Mouse (Mus musculus) left cerebral cortex, postnatal 36 days (tissue): Measurements from ENCODE around the gene Bcorl1. TPM values are rescaled to one million over a fixed set of nuclear protein-coding genes. Genes with fewer than 3 reads are reported as not detected.
"Not testable (repeated sequence)": the region's sequence is repeated elsewhere in the genome, so short reads cannot be mapped to it uniquely, and the experiment has no call there.

ENCODE experiments used
- DNase-seq, 2 experiments: peaks; one replicate each; pipeline ENCODE4 v3.0.0; 2021 to 2022; ENCODE audit warnings: low spot score in 2 of 2, mixed read lengths in 1 of 2
- intact Hi-C: fragments of 180-260 bp; cut with DNase I; formaldehyde crosslinking; loops from one replicate; pipeline ENCODE4 v1.15.1; 2025
- total RNA-seq, 2 experiments: library from RNA; stranded (reverse); gene quantifications; 2 replicates each; pipeline ENCODE4 v1.2.3; 2021

Gene Bcorl1
- total RNA-seq, 2 experiments from 2014 or later = 17.9 to 20.4 TPM

DNA sequence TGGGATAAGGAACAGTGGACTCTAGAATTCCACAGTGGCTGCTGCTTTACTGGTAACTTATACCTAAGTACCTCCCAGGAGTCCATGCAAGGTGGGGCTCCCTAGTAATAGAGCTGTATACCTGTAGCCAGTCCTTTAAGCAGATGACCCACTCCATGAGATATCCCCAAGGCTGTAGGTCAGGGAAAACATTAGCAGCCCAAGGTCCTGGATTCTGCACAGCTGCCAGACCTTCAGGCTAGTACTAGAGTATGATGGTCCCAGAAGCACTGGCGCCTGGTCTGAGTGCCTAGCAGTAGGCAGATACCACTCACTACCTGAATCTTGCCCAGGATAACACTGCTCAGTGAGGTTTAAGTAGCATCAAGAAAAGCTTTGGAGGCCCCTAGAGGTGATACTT, 93.1 kb downstream of the Bcorl1 start:
- no peak for DNase-seq
- intact Hi-C loops = no loop called here

DNA sequence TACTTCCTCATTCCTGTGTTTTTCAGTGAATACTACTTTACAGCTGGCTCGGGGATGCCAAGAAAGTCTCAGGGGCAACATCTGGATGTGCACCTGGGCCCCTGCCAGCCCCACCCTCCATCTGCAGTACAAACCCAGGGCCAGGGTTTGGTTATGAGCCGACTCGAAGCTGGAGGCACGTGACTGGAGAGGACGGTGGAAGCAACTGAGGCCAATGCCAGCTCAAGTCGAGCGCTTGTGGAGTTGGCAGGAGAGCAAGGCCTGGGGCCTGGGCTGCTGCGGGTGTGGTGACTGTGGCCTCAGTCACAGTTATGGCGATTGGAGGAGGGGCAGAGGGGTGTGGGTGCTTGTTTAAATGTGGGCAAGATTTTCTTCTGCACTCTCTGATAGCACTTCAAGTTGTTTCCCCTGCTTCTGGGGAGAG, 94.3 kb downstream of the Bcorl1 start:
- intact Hi-C loops = no loop called here
- DNase-seq = no peak

DNA sequence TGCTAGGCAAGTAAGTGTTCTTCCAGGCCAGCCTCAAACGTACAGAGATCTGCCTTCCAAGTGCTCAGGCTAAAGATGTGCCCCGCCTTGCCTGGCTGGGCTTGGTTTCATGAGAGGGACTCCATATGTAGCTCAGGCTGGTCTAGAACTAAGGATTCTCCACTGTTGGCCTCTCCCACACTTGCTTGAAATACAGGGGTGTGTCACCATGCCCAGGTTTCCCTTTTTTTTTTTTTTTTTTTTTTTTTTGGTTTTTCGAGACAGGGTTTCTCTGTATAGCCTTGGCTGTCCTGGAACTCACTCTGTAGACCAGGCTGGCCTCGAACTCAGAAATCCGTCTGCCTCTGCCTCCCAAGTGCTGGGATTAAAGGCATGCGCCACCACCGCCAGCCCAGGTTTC, 94.9 kb downstream of the Bcorl1 start:
- DNase-seq, intact Hi-C loops: not testable (repeated sequence)

DNA sequence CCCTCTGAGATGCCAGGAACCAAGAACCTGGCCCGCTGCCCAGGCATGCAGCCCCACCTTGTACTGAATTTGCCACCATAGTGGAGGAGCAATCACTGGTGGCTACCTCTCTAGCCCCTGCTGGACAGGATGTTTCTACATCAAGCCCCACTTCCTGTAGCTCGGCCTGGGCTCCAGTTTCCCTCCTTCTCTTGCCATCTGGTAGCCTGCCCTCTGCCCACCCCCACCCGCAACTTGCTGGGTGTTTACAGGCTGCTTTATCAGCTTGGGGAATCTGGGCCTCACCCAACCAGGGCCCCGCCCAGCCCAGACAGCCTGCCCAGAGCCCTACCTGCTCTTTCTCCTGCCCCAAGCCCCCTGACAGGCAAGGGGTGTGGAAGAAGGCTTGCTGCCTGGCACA, 97.9 kb downstream of the Bcorl1 start:
- intact Hi-C loops = no loop called here
- no peak for DNase-seq

DNA sequence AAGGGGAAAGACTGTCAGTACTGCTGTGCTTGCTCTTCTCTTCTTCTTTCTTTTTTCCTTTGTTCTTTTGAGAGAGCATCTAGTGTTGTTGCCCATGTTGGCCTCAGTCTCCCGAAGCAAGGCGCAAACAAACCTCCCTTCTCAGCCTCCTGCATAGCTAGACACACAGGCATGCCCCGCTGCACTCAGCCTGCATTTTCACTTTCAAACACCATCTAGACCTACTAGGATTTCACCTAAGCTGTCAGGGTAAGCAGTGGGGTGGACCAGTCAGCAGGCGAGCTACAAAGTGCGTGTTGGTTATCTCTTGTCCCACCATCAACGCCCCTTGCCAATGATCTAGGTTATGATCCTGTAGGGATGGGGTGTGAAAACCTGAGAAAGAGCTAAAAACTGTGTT, 100.4 kb downstream of the Bcorl1 start:
- intact Hi-C loops = no loop called here

DNA sequence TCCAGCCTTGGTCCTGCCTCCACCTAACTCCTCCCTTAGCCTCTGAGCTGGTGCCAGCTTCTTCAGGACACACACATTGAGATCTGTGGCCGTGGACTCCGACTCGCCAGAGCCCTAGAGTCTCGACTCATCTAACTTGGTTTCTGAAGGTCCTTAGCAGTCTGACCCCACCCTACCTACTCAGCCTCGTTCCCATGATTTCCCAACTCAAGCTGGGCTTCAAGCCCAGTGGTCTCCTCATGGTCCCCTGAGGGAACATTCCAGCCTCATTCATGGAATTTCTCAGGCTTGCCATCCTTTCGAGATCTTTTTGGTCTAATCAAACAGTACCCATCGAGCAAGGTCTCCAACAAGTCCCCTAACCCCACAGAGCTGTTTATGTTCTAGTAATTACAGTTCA, 100.8 kb downstream of the Bcorl1 start:
- DNase-seq = no peak
- intact Hi-C loops = no loop called here

More for the DNA sequence above, 100.4 kb downstream of the Bcorl1 start:
- no peak for DNase-seq

DNA sequence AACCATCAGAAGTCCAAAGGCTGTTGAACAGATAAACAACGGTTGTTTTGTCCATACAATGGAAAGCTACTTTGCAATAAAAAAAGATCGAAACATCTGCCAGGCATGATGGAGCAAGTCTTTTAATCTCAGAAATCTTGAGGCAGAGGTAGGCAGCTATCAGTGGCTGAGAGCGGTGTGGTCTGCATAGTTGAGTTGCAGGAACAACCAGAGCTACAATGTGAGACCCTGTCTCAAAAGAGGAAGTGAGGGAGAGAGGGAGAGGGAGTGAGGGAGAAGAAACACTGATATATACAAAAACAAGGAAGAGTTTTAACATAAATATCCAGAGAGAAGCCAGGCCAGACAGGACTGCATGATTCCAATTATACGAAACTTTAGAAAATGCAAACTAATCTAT, 103.5 kb downstream of the Bcorl1 start:
- no peak for DNase-seq
- intact Hi-C loops = no loop called here

DNA sequence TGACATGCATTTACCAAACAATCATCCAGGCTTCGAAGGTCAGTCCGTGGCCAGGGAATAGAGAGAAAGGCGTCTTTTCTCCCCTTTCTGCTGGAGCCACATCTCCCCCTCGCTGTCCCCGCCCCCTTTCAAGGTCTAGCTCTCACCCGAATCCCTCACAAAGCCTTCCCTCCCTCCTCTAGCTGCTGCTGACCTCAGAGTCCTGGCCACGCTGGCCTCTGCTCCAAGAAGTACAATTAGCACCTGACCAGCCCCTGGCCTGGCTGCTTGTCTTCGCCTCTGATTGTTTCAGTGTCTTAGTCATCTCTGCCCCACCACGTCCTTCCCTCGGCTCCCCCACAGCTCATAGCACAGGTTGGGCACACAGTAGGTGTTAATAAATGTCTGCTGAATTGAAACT, 108.5 kb downstream of the Bcorl1 start:
- intact Hi-C loops = no loop called here
- no peak for DNase-seq

DNA sequence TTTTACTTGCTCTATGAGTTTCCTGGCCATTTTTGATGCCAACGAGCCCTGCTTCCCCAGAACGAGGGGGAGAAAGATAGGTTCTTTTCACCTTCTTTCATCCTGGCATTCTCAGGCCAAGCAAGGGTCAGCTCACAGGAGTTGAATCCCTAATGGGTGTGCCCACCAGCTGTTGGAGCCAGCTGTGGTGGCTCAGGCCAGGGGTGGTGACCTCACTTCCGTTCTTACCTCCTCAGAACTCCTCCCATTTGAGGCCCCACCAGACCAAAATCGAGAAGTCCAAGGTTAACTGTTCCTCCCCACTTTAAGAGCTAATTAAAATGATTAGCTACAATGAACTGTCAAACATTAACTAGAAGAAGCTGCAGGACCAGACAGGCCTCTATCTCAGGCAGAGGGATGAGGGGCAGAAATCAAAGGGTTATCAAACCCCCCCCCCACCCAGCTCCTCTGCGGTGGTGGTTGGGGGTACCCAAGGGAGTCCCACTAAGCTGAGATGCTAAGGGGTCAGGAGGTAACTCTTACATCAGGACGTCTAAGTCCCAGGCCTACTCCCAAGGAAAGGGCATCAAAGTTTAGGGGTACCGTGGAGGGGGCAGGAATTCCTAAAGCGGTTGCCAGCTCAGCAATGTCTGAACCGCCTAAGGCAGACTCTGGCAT, 111.2 kb downstream of the Bcorl1 start:
- intact Hi-C loops = no loop called here
- DNase-seq = no peak

DNA sequence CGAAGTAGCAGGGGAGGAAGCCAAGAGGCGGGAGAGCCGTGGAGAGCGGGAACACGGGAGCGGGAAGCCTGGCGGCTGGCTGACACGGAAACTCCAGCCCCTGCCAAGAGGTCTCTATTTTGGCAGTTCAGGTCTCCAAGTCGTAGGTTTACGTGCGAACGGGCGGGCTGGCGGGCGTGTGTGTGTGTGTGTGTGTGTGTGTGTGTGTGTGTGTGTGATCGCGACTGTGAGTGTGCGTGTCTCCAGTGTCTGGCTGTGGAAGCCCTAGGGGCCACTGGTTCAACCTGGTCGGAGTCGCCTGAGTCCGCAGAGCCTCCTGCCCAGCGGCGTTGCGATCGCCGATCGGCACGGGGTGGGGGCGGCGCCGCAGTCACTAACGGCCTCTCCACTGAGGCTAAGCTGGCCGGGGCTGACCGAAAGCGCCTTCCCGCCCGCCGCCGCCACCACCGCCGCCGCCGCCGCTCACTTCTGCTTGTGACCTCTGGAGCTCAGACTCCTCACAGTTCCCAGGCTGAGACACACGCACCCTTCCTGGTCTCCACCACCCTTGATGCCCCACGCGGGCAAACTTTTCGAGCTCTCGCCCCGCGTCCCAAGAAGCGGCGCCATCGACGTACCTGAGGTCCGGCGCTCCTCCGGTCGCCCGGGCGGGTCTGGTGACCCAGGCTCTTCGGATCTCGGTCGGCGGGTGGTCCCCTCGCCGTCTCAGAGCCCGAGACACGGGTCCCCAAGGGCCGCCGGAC, 111.9 kb downstream of the Bcorl1 start:
- no peak for DNase-seq
- intact Hi-C loops = no loop called here

DNA sequence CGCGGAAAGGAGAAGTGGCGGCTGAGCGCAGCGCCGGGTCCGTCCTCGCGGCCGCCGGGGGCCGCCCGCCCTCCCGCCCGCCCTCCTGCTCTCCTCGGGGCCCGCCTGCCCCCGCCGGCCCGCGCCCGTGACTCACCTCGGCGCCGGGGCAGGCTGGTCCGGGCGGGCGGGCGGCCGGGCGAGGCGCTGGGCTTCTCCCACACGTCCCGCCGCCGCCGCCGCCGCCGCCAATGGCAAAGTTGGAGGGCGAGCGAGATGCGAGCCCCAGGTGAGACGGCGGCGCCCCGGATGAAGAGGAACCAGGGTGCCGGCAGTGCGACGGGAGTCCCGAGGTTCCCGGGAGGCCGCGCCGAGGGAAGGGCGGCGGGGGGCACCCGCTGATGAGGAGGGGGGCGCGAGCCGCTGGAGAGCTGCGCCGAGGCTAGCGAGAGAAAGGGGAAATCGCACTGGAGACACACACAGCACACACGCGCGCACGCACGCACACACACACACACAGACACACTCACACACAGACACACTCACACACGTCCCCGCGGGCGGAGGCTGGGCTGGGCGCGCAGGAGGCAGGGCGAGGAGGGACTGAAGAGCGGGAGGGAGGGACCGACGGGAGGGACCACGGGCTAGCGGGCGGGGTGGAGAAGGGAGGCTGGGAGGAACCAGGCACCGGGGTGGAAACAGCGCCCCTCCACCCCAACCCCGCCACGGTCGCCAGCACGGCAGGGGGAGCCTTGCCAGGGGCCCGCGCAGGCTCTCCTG, 112.8 kb downstream of the Bcorl1 start:
- intact Hi-C loops = no loop called here

DNA sequence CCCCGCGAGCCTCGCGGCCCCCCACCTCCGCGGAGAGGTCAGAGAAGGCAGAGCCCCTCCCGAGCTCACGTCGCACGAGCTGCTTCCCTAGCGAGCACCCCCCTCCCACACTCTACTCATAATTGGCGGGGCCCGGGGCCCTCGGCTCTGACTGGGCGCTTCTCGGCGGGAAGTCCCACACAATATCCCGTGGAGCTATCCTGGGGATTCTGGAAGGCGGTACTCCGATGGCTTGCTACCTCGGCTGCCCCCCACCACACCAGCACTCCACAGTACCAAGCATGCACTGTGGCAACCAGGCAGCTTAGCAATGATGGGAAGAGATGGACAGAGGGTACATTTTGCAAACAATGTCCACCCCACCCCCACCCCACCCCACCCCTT, 113.3 kb downstream of the Bcorl1 start:
- no peak for DNase-seq
- intact Hi-C loops = no loop called here

More for the DNA sequence above, 112.8 kb downstream of the Bcorl1 start:
- DNase-seq = peak; percentile 11 to 19

DNA sequence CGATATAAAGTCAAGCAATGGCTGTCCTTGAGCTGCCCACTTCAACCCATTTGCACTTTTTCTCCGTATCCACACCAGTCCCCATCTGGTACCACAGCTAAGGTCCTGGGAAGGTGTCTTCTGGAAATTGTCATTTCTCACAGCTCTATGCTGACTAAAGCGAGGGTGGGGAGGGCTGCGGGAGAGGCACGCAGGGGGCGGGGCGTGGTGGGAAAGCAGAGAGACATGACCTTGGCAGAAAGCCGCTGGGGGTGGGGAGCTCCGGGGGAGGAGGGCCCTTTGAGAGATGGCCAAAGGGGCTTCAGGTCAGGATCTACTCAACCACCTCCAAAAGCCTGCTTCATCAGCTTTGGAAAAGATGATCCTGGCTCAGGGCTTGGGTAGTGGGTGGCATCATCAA, 113.9 kb downstream of the Bcorl1 start:
- intact Hi-C loops = no loop called here
- DNase-seq = no peak

DNA sequence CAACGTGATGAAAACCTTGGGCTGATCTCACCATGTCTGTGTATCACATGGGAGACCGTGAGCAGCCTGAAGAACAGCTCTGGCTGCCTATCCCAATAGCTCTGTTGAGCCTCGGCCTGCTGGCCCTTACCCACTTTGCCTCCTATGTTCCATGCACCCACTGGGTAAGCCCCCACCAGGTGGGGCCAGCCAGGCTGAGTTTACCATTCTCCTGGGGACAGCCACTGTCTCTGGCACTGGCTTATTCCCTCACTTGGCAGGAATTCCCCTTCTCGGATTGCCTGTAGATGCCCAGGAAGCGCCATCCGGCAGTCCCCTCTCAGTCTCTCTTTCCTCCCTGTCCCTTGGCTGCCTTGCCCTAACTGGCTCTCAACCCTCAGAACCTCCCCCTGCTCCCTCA, 115.8 kb downstream of the Bcorl1 start:
- DNase-seq = no peak
- intact Hi-C loops = no loop called here

Other genes with a start within 250 kb of the Bcorl1 start
- under 1 TPM; 0.15 to 0.16 TPM for gene Xpnpep2, start 232.6 kb upstream of the Bcorl1 start, total RNA-seq
- gene Sash3, start 194.9 kb upstream of the Bcorl1 start, total RNA-seq = 1 to 10 TPM; 1.2 to 1.5 TPM
- 10 to 100 TPM; 53.4 to 55.7 TPM for gene Zdhhc9, start 132.5 kb upstream of the Bcorl1 start, total RNA-seq
- 10 to 100 TPM; 15.6 to 18.4 TPM for gene Utp14a, start 84.5 kb upstream of the Bcorl1 start, total RNA-seq
- 1 to 10 TPM in 1 of 2 experiments, under 1 TPM in 1; 0.99 to 1.1 TPM for gene Elf4, start 121.8 kb downstream of the Bcorl1 start, total RNA-seq
- 10 to 100 TPM; 27.9 to 32.0 TPM for gene Aifm1, start 172.2 kb downstream of the Bcorl1 start, total RNA-seq
- gene Rab33a, start 177.9 kb downstream of the Bcorl1 start, total RNA-seq = 10 to 100 TPM; 38.6 to 41.3 TPM